Mouse (Mus musculus) MEL (cell line): ENCODE data around the gene Pex14.

Experiments used
- CTCF ChIP-seq, 3 experiments: IDR thresholded peaks in 2 of 3; conservative IDR thresholded peaks in 1 of 3; 2 replicates each; pipeline ENCODE4 v1.5.1; 2011 to 2012; ENCODE audit warnings: low read length in 3 of 3, low read depth in 2 of 3, mild to moderate bottlenecking in 2 of 3, improper control_type of control experiment in 1 of 3, inconsistent platforms in 1 of 3, mixed read lengths in 1 of 3, moderate library complexity in 1 of 3; ENCODE audit not compliant: control insufficient read depth in 1 of 3, insufficient read depth in 1 of 3, poor library complexity in 1 of 3, severe bottlenecking in 1 of 3
- E2F4 ChIP-seq: IDR thresholded peaks from 2 replicates; pipeline ENCODE4 v1.6.1; 2011; ENCODE audit warnings: low read depth, low read length, improper control_type of control experiment, borderline replicate concordance
- JUND ChIP-seq: IDR thresholded peaks from 2 replicates; pipeline ENCODE4 v1.6.1; 2011; ENCODE audit warnings: low read depth, mild to moderate bottlenecking, improper control_type of control experiment, low read length
- MXI1 ChIP-seq: IDR thresholded peaks from 2 replicates; pipeline ENCODE4 v1.6.1; 2011; ENCODE audit warnings: mild to moderate bottlenecking, low read depth, low read length, improper control_type of control experiment
- POLR2A ChIP-seq, 2 experiments: IDR thresholded peaks; 2 replicates each; pipeline ENCODE4 v1.6.1; 2011 to 2012; ENCODE audit warnings: low read length in 2 of 2, mild to moderate bottlenecking in 2 of 2, control low read depth in 1 of 2, improper control_type of control experiment in 1 of 2, low read depth in 1 of 2, moderate library complexity in 1 of 2; ENCODE audit not compliant: control insufficient read depth in 1 of 2, insufficient read depth in 1 of 2, poor library complexity in 1 of 2
- UBTF ChIP-seq: IDR thresholded peaks from 2 replicates; pipeline ENCODE4 v1.6.1; 2012; ENCODE audit warnings: low read depth, mild to moderate bottlenecking, inconsistent platforms, low read length, improper control_type of control experiment, moderate library complexity, borderline replicate concordance; ENCODE audit not compliant: insufficient read depth
- USF1 ChIP-seq: IDR thresholded peaks from 2 replicates; pipeline ENCODE4 v1.6.1; 2014; ENCODE audit warnings: low read depth, mild to moderate bottlenecking, inconsistent platforms, low read length, improper control_type of control experiment, moderate library complexity
- ZC3H11A ChIP-seq: IDR thresholded peaks from 2 replicates; pipeline ENCODE4 v1.6.1; 2012; ENCODE audit warnings: low read depth, mild to moderate bottlenecking, inconsistent platforms, low read length, improper control_type of control experiment
- ZKSCAN1 ChIP-seq: IDR thresholded peaks from 2 replicates; pipeline ENCODE4 v1.6.1; 2012; ENCODE audit warnings: low read depth, mild to moderate bottlenecking, inconsistent platforms, low read length, improper control_type of control experiment, moderate library complexity
- ZMIZ1 ChIP-seq: IDR thresholded peaks from 2 replicates; pipeline ENCODE4 v1.6.1; 2012; ENCODE audit warnings: low read depth, mild to moderate bottlenecking, inconsistent platforms, low read length, improper control_type of control experiment, moderate library complexity
- ZNF384 ChIP-seq: IDR thresholded peaks from 2 replicates; pipeline ENCODE4 v1.6.1; 2012; ENCODE audit warnings: low read depth, mild to moderate bottlenecking, inconsistent platforms, low read length, improper control_type of control experiment

DNA sequence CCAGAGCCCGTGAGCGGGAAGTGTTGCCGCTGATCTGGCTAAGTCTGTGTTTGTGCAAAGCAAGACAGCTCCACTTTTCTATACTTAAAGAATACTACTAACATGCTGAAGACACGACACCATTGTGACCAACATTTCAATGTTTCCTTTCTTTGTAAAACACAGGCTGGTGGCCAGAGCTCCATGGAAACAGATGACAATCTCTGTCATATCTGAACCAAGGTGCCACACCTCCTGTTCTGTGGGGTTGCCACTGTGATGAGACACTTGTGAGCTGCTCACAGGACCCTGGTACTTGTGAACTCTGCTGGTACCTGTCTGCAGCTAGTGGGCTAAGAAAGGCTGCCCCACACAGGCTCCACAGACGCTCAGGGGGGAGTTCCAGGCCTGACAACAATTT lies 130.8 kb downstream of the Pex14 start:
- TF ChIP-seq UBTF, result no peak
- no peak for TF ChIP-seq ZC3H11A
- no peak for TF ChIP-seq POLR2A (IDR thresholded peaks at IDR 0.05; ENCODE audit: control insufficient read depth in 1 of 2, insufficient read depth in 1 of 2, low read depth in 1 of 2, low read length in 2 of 2, poor library complexity in 1 of 2)
- no peak for TF ChIP-seq USF1
- TF ChIP-seq ZNF384, result no peak
- no peak for TF ChIP-seq MXI1
- no peak for TF ChIP-seq ZMIZ1
- TF ChIP-seq CTCF (IDR thresholded peaks at IDR 0.05 in 2 of 3, conservative IDR thresholded peaks at IDR 0.05 in 1 of 3; ENCODE audit: control insufficient read depth in 1 of 3, insufficient read depth in 1 of 3, low read depth in 2 of 3, low read length in 3 of 3, poor library complexity in 1 of 3, severe bottlenecking in 1 of 3), result no peak
- no peak for TF ChIP-seq E2F4
- no peak for TF ChIP-seq ZKSCAN1
- no peak for TF ChIP-seq JUND
